ENCODE assay signal across 26 mouse cellular contexts in the genomic region with DNA sequence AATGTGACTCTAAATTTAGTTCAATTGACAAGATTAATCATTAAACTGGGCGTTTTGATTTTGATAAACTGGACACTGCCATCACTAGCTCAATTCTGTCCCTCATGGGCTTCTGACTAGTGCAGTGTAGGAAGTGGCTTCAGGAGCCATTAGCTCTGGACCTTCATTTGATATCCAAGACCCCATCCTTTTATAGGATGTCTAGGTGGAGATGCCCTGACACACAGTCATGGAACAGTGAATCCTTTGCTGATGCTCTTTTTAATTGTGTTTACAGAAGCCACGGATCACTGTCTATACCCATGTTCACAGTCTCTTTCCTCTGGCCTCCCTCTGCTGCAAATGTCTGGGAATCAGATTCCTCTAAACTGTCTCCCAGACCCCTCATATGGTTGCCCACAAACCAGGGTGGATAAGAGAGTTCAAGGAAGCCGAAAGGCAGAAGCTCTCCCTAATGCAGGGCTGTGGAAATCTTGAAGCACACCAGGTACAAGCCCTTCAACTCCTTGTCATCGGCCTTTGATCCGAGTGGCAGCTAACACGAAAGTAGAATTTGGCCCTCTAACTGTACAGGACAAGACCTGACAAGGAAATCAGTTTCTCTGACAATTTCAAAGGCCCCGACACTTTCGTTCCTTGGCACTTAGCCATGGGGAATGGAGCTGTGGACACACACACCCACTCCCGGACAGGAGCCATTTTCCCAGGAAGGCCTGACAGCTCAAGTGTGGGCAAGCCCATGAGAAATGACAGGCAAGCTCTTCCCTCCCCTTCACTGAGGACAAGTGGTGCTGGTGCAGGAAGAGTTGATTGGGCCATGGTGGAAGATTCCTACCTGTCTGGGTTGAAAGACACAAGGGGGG.
DNase-seq lines count a peak whose midpoint lies in the region; ATAC-seq and TF ChIP-seq lines count a peak whose summit lies in the region.
"Had no signal": no experiment of that assay in that cellular context is flagged by ENCODE, and none has a peak within 500 bp of the region (broad histone marks: within the 10 kb centered on the region; RNA-seq: fewer than 3 reads in every experiment).

No protein-coding gene starts in this region.

- H3K36me3 ChIP-seq in heart, embryonic 13.5 days, result no peaks in the 10 kb centered on the region
- no peaks in the 10 kb centered on the region for H3K36me3 ChIP-seq in kidney, postnatal 0 days (ENCODE audit: insufficient read depth, low read length)
- H3K36me3 ChIP-seq: embryonic facial prominence, embryonic 15.5 days; forebrain, embryonic 12.5 days; lung, embryonic 15.5 days; midbrain, embryonic 10.5 days; midbrain, embryonic 15.5 days; neural tube, embryonic 15.5 days; stomach, embryonic 15.5 days had no signal

- WGBS in heart, embryonic 13.5 days, result 29% methylated on average over 9 of the region's 9 CpGs
- WGBS in kidney, postnatal 0 days, result 62% methylated on average over 9 of the region's 9 CpGs

- peaks cover 46% of the 10 kb centered on the region for H3K4me1 ChIP-seq in heart, embryonic 13.5 days
- no peaks in the 10 kb centered on the region for H3K4me1 ChIP-seq in kidney, postnatal 0 days (replicated peaks; ENCODE audit: insufficient read depth, low read length)
- H3K4me1 ChIP-seq: embryonic facial prominence, embryonic 15.5 days; forebrain, embryonic 12.5 days; lung, embryonic 15.5 days; midbrain, embryonic 15.5 days; neural tube, embryonic 15.5 days; stomach, embryonic 15.5 days had no signal

- ATAC-seq in heart, embryonic 13.5 days (ENCODE audit: extremely low read depth, insufficient number of reproducible peaks, low FRiP score, low TSS enrichment), result no peak; the same call in 1 of the 2 replicates
- no peak for ATAC-seq in kidney, postnatal 0 days (replicated peaks; ENCODE audit: low FRiP score, low read depth)
- ATAC-seq: forebrain, postnatal 0 days; hindbrain, embryonic 16.5 days; midbrain, embryonic 15.5 days had no signal

- H3K9me3 ChIP-seq in heart, embryonic 13.5 days, result no peaks in the 10 kb centered on the region
- H3K9me3 ChIP-seq in kidney, postnatal 0 days (replicated peaks; ENCODE audit: low read length), result no peaks in the 10 kb centered on the region
- H3K9me3 ChIP-seq: embryonic facial prominence, embryonic 15.5 days; forebrain, embryonic 12.5 days; lung, embryonic 15.5 days; midbrain, embryonic 10.5 days; midbrain, embryonic 15.5 days; neural tube, embryonic 15.5 days; stomach, embryonic 15.5 days had no signal

- intact Hi-C loops in heart, postnatal 10 days (cut with DNase I), result no loop called here

- no peak overlapping the region for H3K9ac ChIP-seq in heart, embryonic 13.5 days
- no peak overlapping the region for H3K9ac ChIP-seq in kidney, postnatal 0 days (ENCODE audit: low read depth, low read length)
- H3K9ac ChIP-seq: embryonic facial prominence, embryonic 15.5 days; forebrain, embryonic 12.5 days; forebrain, postnatal 0 days; liver, embryonic 14.5 days; lung, embryonic 15.5 days; midbrain, embryonic 15.5 days; neural tube, embryonic 15.5 days; stomach, embryonic 15.5 days had no signal

- TF ChIP-seq CTCF in kidney, postnatal 0 days (IDR thresholded peaks at IDR 0.05; ENCODE audit: low read depth), result no peak

- H3K4me3 ChIP-seq in heart, embryonic 13.5 days, result no peak overlapping the region
- H3K4me3 ChIP-seq in kidney, postnatal 0 days (replicated peaks; ENCODE audit: low read depth, low read length), result no peak overlapping the region
- H3K4me3 ChIP-seq: embryonic facial prominence, embryonic 15.5 days; forebrain, embryonic 12.5 days; lung, embryonic 15.5 days; midbrain, embryonic 10.5 days; midbrain, embryonic 15.5 days; neural tube, embryonic 15.5 days; stomach, embryonic 15.5 days had no signal

- peaks cover 56% of the 10 kb centered on the region for H3K27me3 ChIP-seq in heart, embryonic 13.5 days (replicated peaks)
- no peaks in the 10 kb centered on the region for H3K27me3 ChIP-seq in kidney, postnatal 0 days (ENCODE audit: insufficient read depth, low read length)
- H3K27me3 ChIP-seq: embryonic facial prominence, embryonic 15.5 days; forebrain, embryonic 12.5 days; lung, embryonic 15.5 days; midbrain, embryonic 15.5 days; neural tube, embryonic 15.5 days; stomach, embryonic 15.5 days had no signal

- H3K27ac ChIP-seq in heart, embryonic 13.5 days (replicated peaks), result 0 out of 2 replicates have a peak overlapping the region, but pooled peaks have one; percentile 16
- 0 out of 2 replicates have a peak overlapping the region, but pooled peaks have one; percentile 19 for H3K27ac ChIP-seq in kidney, postnatal 0 days
- H3K27ac ChIP-seq: embryonic facial prominence, embryonic 15.5 days; forebrain, embryonic 12.5 days; liver, embryonic 14.5 days; lung, embryonic 15.5 days; midbrain, embryonic 10.5 days; midbrain, embryonic 15.5 days; neural tube, embryonic 15.5 days; stomach, embryonic 15.5 days had no signal

- H3K4me2 ChIP-seq in heart, embryonic 13.5 days, result no peak overlapping the region; the same call in 1 of the 2 replicates
- H3K4me2 ChIP-seq in kidney, postnatal 0 days (ENCODE audit: low read length), result no peak overlapping the region
- H3K4me2 ChIP-seq: embryonic facial prominence, embryonic 15.5 days; forebrain, embryonic 12.5 days; lung, embryonic 15.5 days; midbrain, embryonic 15.5 days; neural tube, embryonic 15.5 days; stomach, embryonic 15.5 days had no signal

- DNase-seq in heart, postnatal 10 days, result no peak
- DNase-seq in heart, postnatal 4 days, result peak; percentile 28
- no peak for DNase-seq in heart, adult 9 months (ENCODE audit: low spot score in 2 of 2)
- DNase-seq in kidney, postnatal 0 days (ENCODE audit: low spot score), result peak; percentile 37
- no peak for DNase-seq in kidney, adult 18-20 months
- DNase-seq: adrenal gland, postnatal 25 days; B cell, adult 2 months; cerebellum, adult 11-12 months; cerebellum, postnatal 10 days; forebrain, postnatal 0 days; kidney, postnatal 10 days; liver; retina, postnatal 1 day; right cerebral cortex, postnatal 14 days; thymus, adult 18-20 months; thymus, postnatal 25 days had no signal

Comparison
In these comparisons a context has a peak if more than half of its experiments do, and no peak if none do; other contexts are left out.
1. DNase-seq: peak in heart, postnatal 4 days (single experiment) and kidney, postnatal 0 days (single experiment); none in heart, postnatal 10 days (0 of 2), heart, adult 9 months (0 of 2) and kidney, adult 18-20 months (single experiment).